Mouse (Mus musculus): Measurements from ENCODE around the gene Tm9sf1. TPM values are rescaled to one million over a fixed set of nuclear protein-coding genes. Genes with fewer than 3 reads are reported as not detected.
A peak's percentile ranks its signal among the peaks of the same experiment; 100 is the strongest.

Gene Tm9sf1
- polyA plus RNA-seq (2016; fragmentation: Nextera tagmentation; extraction: Ambion mirVana) = 78.3 and 79.3 TPM in 2 replicates

GRCm38 (mm10) chr14:55643060-55643907, at the start of gene Tm9sf1:
Gene Tm9sf1, minus strand, starts transcription at chr14:55643806.
- peaks cover 64% of the 10 kb centered on the region for H3K36me3 ChIP-seq (replicated peaks)
- under 1% methylated on average over 89 of the region's 89 CpGs for WGBS
- H3K27me3 ChIP-seq (replicated peaks; ENCODE audit: low read depth, poor library complexity, severe bottlenecking) = no peaks in the 10 kb centered on the region
- peaks cover 26% of the 10 kb centered on the region for H3K4me1 ChIP-seq
- peak within 1 kb of the TSS; percentile 99 for H3K27ac ChIP-seq (replicated peaks)
- no peaks in the 10 kb centered on the region for H3K9me3 ChIP-seq
- peak within 1 kb of the TSS; percentile 86 for H3K4me3 ChIP-seq
- DNase-seq (ENCODE audit: low spot score) = peak; percentile 87

- no peak for DNase-seq (ENCODE audit: low spot score)
- Histone ChIP-seq H3K27me3 (replicated peaks; ENCODE audit: low read depth, poor library complexity, severe bottlenecking) (no peaks in the 10 kb centered on the region), H3K27ac (replicated peaks) (no peak overlapping the region), H3K36me3 (replicated peaks) (no peaks in the 10 kb centered on the region), H3K9me3 (no peaks in the 10 kb centered on the region), H3K4me3 (no peak overlapping the region), H3K4me1 (no peaks in the 10 kb centered on the region)
- WGBS = 77% methylated on average over 10 of the region's 10 CpGs
Observed at GRCm38 (mm10) chr14:55689433-55689832, 45.8 kb upstream of the Tm9sf1 start.

GRCm38 (mm10) chr14:55682118-55682493, 38.5 kb upstream of the Tm9sf1 start:
- WGBS = 19% methylated on average over 3 of the region's 3 CpGs
- Histone ChIP-seq H3K27me3 (replicated peaks; ENCODE audit: low read depth, poor library complexity, severe bottlenecking) (no peaks in the 10 kb centered on the region), H3K27ac (replicated peaks) (0 out of 2 replicates have a peak overlapping the region, but pooled peaks have one; percentile 92), H3K36me3 (replicated peaks) (peaks cover 35% of the 10 kb centered on the region), H3K4me1 (peaks cover 17% of the 10 kb centered on the region), H3K9me3 (no peaks in the 10 kb centered on the region), H3K4me3 (peak overlapping the region; percentile 85)
- no peak for DNase-seq (ENCODE audit: low spot score)

- peak; percentile 97 for DNase-seq (ENCODE audit: low spot score)
- Histone ChIP-seq H3K9me3 (no peaks in the 10 kb centered on the region), H3K27ac (replicated peaks) (peak within 1 kb of the TSS; percentile 92), H3K36me3 (replicated peaks) (peaks cover 42% of the 10 kb centered on the region), H3K4me1 (peaks cover 17% of the 10 kb centered on the region), H3K4me3 (peak within 1 kb of the TSS; percentile 85), H3K27me3 (replicated peaks; ENCODE audit: low read depth, poor library complexity, severe bottlenecking) (no peaks in the 10 kb centered on the region)
- under 1% methylated on average over 66 of the region's 66 CpGs for WGBS
Observed at GRCm38 (mm10) chr14:55681160-55682117, 37.8 kb upstream of the Tm9sf1 start, which contains the start of gene Tinf2. Gene Tinf2, minus strand, starts transcription at chr14:55681820.

- H3K9me3 ChIP-seq = no peaks in the 10 kb centered on the region
- H3K27ac ChIP-seq (replicated peaks) = no peak overlapping the region
- H3K4me3 ChIP-seq = no peak overlapping the region
- H3K27me3 ChIP-seq (replicated peaks; ENCODE audit: low read depth, poor library complexity, severe bottlenecking) = no peaks in the 10 kb centered on the region
- peaks cover 61% of the 10 kb centered on the region for H3K36me3 ChIP-seq (replicated peaks)
- WGBS = 86% methylated on average over 4 of the region's 4 CpGs
- no peak for DNase-seq (ENCODE audit: low spot score)
- peaks cover 22% of the 10 kb centered on the region for H3K4me1 ChIP-seq
Observed at GRCm38 (mm10) chr14:55677615-55678014, 34.0 kb upstream of the Tm9sf1 start.

GRCm38 (mm10) chr14:55672741-55673060, 29.1 kb upstream of the Tm9sf1 start:
- H3K4me1 ChIP-seq = peaks cover 20% of the 10 kb centered on the region
- H3K27me3 ChIP-seq (replicated peaks; ENCODE audit: low read depth, poor library complexity, severe bottlenecking) = no peaks in the 10 kb centered on the region
- H3K4me3 ChIP-seq = peak overlapping the region; percentile 92
- no peaks in the 10 kb centered on the region for H3K9me3 ChIP-seq
- peak overlapping the region; percentile 97; the same call in 1 of the 2 replicates for H3K27ac ChIP-seq (replicated peaks)
- 81% methylated on average over 7 of the region's 7 CpGs for WGBS
- H3K36me3 ChIP-seq (replicated peaks) = peaks cover 47% of the 10 kb centered on the region
- no peak for DNase-seq (ENCODE audit: low spot score)

GRCm38 (mm10) chr14:55671833-55672740, 28.5 kb upstream of the Tm9sf1 start, which contains the start of the genes Gmpr2 and Nedd8:
Gene Gmpr2, plus strand, starts transcription at chr14:55671941.
Gene Nedd8, minus strand, starts transcription at chr14:55672124.
- 1% methylated on average over 38 of the region's 38 CpGs for WGBS
- no peaks in the 10 kb centered on the region for H3K27me3 ChIP-seq (replicated peaks; ENCODE audit: low read depth, poor library complexity, severe bottlenecking)
- no peaks in the 10 kb centered on the region for H3K9me3 ChIP-seq
- H3K36me3 ChIP-seq (replicated peaks) = peaks cover 41% of the 10 kb centered on the region
- H3K4me1 ChIP-seq = peaks cover 20% of the 10 kb centered on the region
- H3K4me3 ChIP-seq = peak within 1 kb of the TSS; percentile 92
- peak within 1 kb of the TSS; percentile 97 for H3K27ac ChIP-seq (replicated peaks)
- peak; percentile 90 for DNase-seq (ENCODE audit: low spot score)

GRCm38 (mm10) chr14:55671486-55671832, 27.9 kb upstream of the Tm9sf1 start:
- Histone ChIP-seq H3K27me3 (replicated peaks; ENCODE audit: low read depth, poor library complexity, severe bottlenecking) (no peaks in the 10 kb centered on the region), H3K36me3 (replicated peaks) (peaks cover 41% of the 10 kb centered on the region), H3K27ac (replicated peaks) (peak overlapping the region; percentile 97), H3K4me1 (peaks cover 20% of the 10 kb centered on the region), H3K9me3 (no peaks in the 10 kb centered on the region), H3K4me3 (peak overlapping the region; percentile 92)
- under 1% methylated on average over 12 of the region's 12 CpGs for WGBS
- no peak for DNase-seq (ENCODE audit: low spot score)

GRCm38 (mm10) chr14:55660636-55661035, 17.0 kb upstream of the Tm9sf1 start:
- WGBS = 45% methylated on average over 2 of the region's 2 CpGs
- Histone ChIP-seq H3K4me3 (peak overlapping the region; percentile 83), H3K27me3 (replicated peaks; ENCODE audit: low read depth, poor library complexity, severe bottlenecking) (no peaks in the 10 kb centered on the region), H3K36me3 (replicated peaks) (peaks cover 59% of the 10 kb centered on the region), H3K27ac (replicated peaks) (peak overlapping the region; percentile 83; the same call in 1 of the 2 replicates), H3K4me1 (peaks cover 12% of the 10 kb centered on the region), H3K9me3 (no peaks in the 10 kb centered on the region)
- DNase-seq (ENCODE audit: low spot score) = no peak

GRCm38 (mm10) chr14:55659960-55660573, 16.5 kb upstream of the Tm9sf1 start, which contains the start of gene Mdp1:
Gene Mdp1, minus strand, starts transcription at chr14:55660508.
- Histone ChIP-seq H3K4me1 (peaks cover 12% of the 10 kb centered on the region), H3K4me3 (peak within 1 kb of the TSS; percentile 83), H3K36me3 (replicated peaks) (peaks cover 57% of the 10 kb centered on the region), H3K27me3 (replicated peaks; ENCODE audit: low read depth, poor library complexity, severe bottlenecking) (no peaks in the 10 kb centered on the region), H3K27ac (replicated peaks) (peak within 1 kb of the TSS; percentile 83), H3K9me3 (no peaks in the 10 kb centered on the region)
- DNase-seq (ENCODE audit: low spot score) = peak; percentile 85
- WGBS = under 1% methylated on average over 39 of the region's 39 CpGs

- H3K4me3 ChIP-seq = no peak overlapping the region
- 93% methylated on average over 5 of the region's 5 CpGs for WGBS
- peaks cover 44% of the 10 kb centered on the region for H3K36me3 ChIP-seq (replicated peaks)
Observed at GRCm38 (mm10) chr14:55658011-55658410, 14.4 kb upstream of the Tm9sf1 start.

More at GRCm38 (mm10) chr14:55658011-55658410, 14.4 kb upstream of the Tm9sf1 start:
- H3K9me3 ChIP-seq = no peaks in the 10 kb centered on the region
- peaks cover 12% of the 10 kb centered on the region for H3K4me1 ChIP-seq
- no peak overlapping the region for H3K27ac ChIP-seq (replicated peaks)
- no peak for DNase-seq (ENCODE audit: low spot score)
- H3K27me3 ChIP-seq (replicated peaks; ENCODE audit: low read depth, poor library complexity, severe bottlenecking) = no peaks in the 10 kb centered on the region

Data from embryonic facial prominence, embryonic 10.5 days (tissue).